ENCODE assay signal across 8 mouse cellular contexts in the genomic region with DNA sequence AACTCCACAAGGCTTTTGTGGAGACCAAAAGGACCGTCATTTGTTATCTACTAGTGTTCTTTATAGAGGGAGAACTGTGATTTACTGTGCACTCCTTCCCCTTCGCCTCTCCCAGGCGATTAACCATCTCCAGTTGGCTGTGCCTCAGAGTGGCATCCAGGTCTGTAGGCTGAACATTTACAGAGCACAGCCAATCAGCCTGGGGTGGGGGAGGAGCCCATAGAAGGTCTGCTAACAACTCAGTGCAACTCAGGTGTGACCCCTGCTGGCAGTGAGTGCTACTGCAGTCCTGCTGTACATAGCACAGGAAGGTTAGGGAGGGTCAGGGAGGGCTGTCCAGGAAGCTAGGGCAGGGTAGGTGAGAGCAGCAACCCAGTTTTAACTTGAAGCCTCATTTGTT.
A peak's percentile ranks its signal among the peaks of the same experiment; 100 is the strongest.
DNase-seq lines count a peak whose midpoint lies in the region; ATAC-seq and TF ChIP-seq lines count a peak whose summit lies in the region.

No protein-coding gene starts in this region.

- TF ChIP-seq POLR2A in bone marrow macrophage, adult 2 months (IDR thresholded peaks at IDR 0.05; ENCODE audit: borderline replicate concordance, low read depth, low read length): no peak
- TF ChIP-seq POLR2A in liver, adult 2 months (IDR thresholded peaks at IDR 0.05; ENCODE audit: extremely low read depth, insufficient read depth, low read length): no peak
- TF ChIP-seq POLR2A in myocyte (IDR thresholded peaks at IDR 0.05; ENCODE audit: insufficient read length, low read depth): no peak

- no peaks in the 10 kb centered on the region for H3K27me3 ChIP-seq in heart, embryonic 11.5 days (ENCODE audit: control insufficient read depth, insufficient read depth, low read length)
- no peaks in the 10 kb centered on the region for H3K27me3 ChIP-seq in kidney, embryonic 16.5 days (ENCODE audit: insufficient read depth, low read length)
- no peaks in the 10 kb centered on the region for H3K27me3 ChIP-seq in liver, adult 2 months (ENCODE audit: control insufficient read depth, insufficient read depth, low read length)
- H3K27me3 ChIP-seq in myocyte (ENCODE audit: control insufficient read depth, insufficient read depth, insufficient read length): no peaks in the 10 kb centered on the region
- no peaks in the 10 kb centered on the region for H3K27me3 ChIP-seq in splenic B cell, adult 2 months (ENCODE audit: control insufficient read depth, insufficient read depth, low read length, poor library complexity, severe bottlenecking)

- H3K4me3 ChIP-seq in bone marrow macrophage, adult 2 months (ENCODE audit: insufficient read depth, low read length): no peak overlapping the region
- no peak overlapping the region for H3K4me3 ChIP-seq in heart, embryonic 11.5 days (ENCODE audit: low read depth, low read length)
- no peak overlapping the region for H3K4me3 ChIP-seq in kidney, embryonic 16.5 days (ENCODE audit: low read length)
- no peak overlapping the region for H3K4me3 ChIP-seq in liver, adult 2 months (ENCODE audit: insufficient read depth, low read depth, low read length)
- H3K4me3 ChIP-seq in myocyte: no peak overlapping the region

- peak; percentile 67 for ATAC-seq in erythroblast, adult 5-6 weeks (replicated peaks; ENCODE audit: low FRiP score, poor library complexity, severe bottlenecking)
- ATAC-seq in heart, embryonic 11.5 days (replicated peaks; ENCODE audit: insufficient number of reproducible peaks, low FRiP score, low TSS enrichment): peak; percentile 70
- peak; percentile 97 for ATAC-seq in kidney, embryonic 16.5 days (ENCODE audit: low FRiP score, low TSS enrichment)

- H3ac ChIP-seq in myocyte (ENCODE audit: control insufficient read depth, insufficient read length): no peak overlapping the region

- peaks cover 39% of the 10 kb centered on the region for H3K4me1 ChIP-seq in bone marrow macrophage, adult 2 months (ENCODE audit: control insufficient read depth, insufficient read depth, low read length)
- H3K4me1 ChIP-seq in heart, embryonic 11.5 days (ENCODE audit: control insufficient read depth, insufficient read depth, low read length): peaks cover 24% of the 10 kb centered on the region
- peaks cover 19% of the 10 kb centered on the region for H3K4me1 ChIP-seq in kidney, embryonic 16.5 days (ENCODE audit: insufficient read depth, low read length)
- peaks cover 16% of the 10 kb centered on the region for H3K4me1 ChIP-seq in liver, adult 2 months (ENCODE audit: control insufficient read depth, insufficient read depth, low read length)

- H3K79me2 ChIP-seq in liver, adult 2 months (ENCODE audit: control insufficient read depth, insufficient read depth, low read length): 0 out of 2 replicates have a peak, but pooled peaks cover 2% of the 10 kb centered on the region
- no peaks in the 10 kb centered on the region for H3K79me2 ChIP-seq in myocyte (ENCODE audit: control insufficient read depth, insufficient read depth)

- H3K4me2 ChIP-seq in heart, embryonic 11.5 days: peak overlapping the region; percentile 24; the same call in 1 of the 2 replicates
- peak overlapping the region; percentile 10; the same call in 1 of the 2 replicates for H3K4me2 ChIP-seq in kidney, embryonic 16.5 days (replicated peaks; ENCODE audit: low read depth, low read length)
- H3K4me2 ChIP-seq in myocyte (ENCODE audit: low read depth): peak overlapping the region; percentile 30

- WGBS in heart, embryonic 11.5 days (ENCODE audit: insufficient replicate concordance): under 1% methylated on average over 3 of the region's 3 CpGs
- 0% methylated on average over 3 of the region's 3 CpGs for WGBS in kidney, embryonic 16.5 days
- 3% methylated on average over 3 of the region's 3 CpGs for WGBS in liver, adult 2 months

- no peak overlapping the region for H3K9ac ChIP-seq in heart, embryonic 11.5 days (ENCODE audit: low read depth, low read length)
- H3K9ac ChIP-seq in kidney, embryonic 16.5 days (replicated peaks; ENCODE audit: low read length): no peak overlapping the region
- no peak overlapping the region for H3K9ac ChIP-seq in liver, adult 2 months (ENCODE audit: low read depth, low read length)

- DNase-seq in A20 (ENCODE audit: low read depth, low spot score): peak; percentile 92
- peak; percentile 84 for DNase-seq in liver, adult 2 months (ENCODE audit: extremely low read depth, low read depth, low spot score)
- peak; percentile 95 for DNase-seq in splenic B cell, adult 2 months (ENCODE audit: low read depth, low spot score)

- TF ChIP-seq CTCF in bone marrow macrophage, adult 2 months (IDR thresholded peaks at IDR 0.05; ENCODE audit: low read depth, low read length): peak; percentile 60
- peak; percentile 100 for TF ChIP-seq CTCF in liver, adult 2 months (IDR thresholded peaks at IDR 0.05; ENCODE audit: low read depth, low read length)

- no peaks in the 10 kb centered on the region for H3K36me3 ChIP-seq in heart, embryonic 11.5 days (ENCODE audit: control insufficient read depth, insufficient read depth, low read length)
- no peaks in the 10 kb centered on the region for H3K36me3 ChIP-seq in kidney, embryonic 16.5 days (ENCODE audit: insufficient read depth, low read length)
- H3K36me3 ChIP-seq in liver, adult 2 months (ENCODE audit: control insufficient read depth, insufficient read depth, low read length): no peaks in the 10 kb centered on the region
- no peaks in the 10 kb centered on the region for H3K36me3 ChIP-seq in myocyte (ENCODE audit: control insufficient read depth, insufficient read depth)
- no peaks in the 10 kb centered on the region for H3K36me3 ChIP-seq in splenic B cell, adult 2 months (ENCODE audit: control insufficient read depth, insufficient read depth, low read length, poor library complexity, severe bottlenecking)

- no peak overlapping the region for H3K27ac ChIP-seq in bone marrow macrophage, adult 2 months (ENCODE audit: insufficient read depth, low read depth, low read length)
- H3K27ac ChIP-seq in heart, embryonic 11.5 days (ENCODE audit: low read depth, low read length): no peak overlapping the region
- H3K27ac ChIP-seq in kidney, embryonic 16.5 days (ENCODE audit: low read length): 0 out of 2 replicates have a peak overlapping the region, but pooled peaks have one; percentile 56
- H3K27ac ChIP-seq in liver, adult 2 months (replicated peaks; ENCODE audit: insufficient read depth, low read depth, low read length): no peak overlapping the region

- no peaks in the 10 kb centered on the region for H3K9me3 ChIP-seq in heart, embryonic 11.5 days (replicated peaks; ENCODE audit: control insufficient read depth, low read length)
- no peaks in the 10 kb centered on the region for H3K9me3 ChIP-seq in kidney, embryonic 16.5 days (ENCODE audit: low read length)

TF ChIP-seq in myocyte, 11 proteins besides CTCF, POLR2A, EP300 and RAD21:
- TF ChIP-seq SRF (IDR thresholded peaks at IDR 0.05; ENCODE audit: control insufficient read depth, insufficient read length, low read depth) (peak; percentile 25), MYOG (IDR thresholded peaks at IDR 0.05; ENCODE audit: control insufficient read depth in 1 of 3, insufficient read depth in 1 of 3, insufficient read length in 2 of 3, low read depth in 2 of 3) (no peak)
